Mouse (Mus musculus): ENCODE measurements around the gene Cldn1.
A peak's percentile ranks its signal among the peaks of the same experiment; 100 is the strongest.

Cldn1 gene

GRCm38 (mm10) chr16:26371325-26372053 lies at the start of gene Cldn1:
Gene Cldn1 (minus strand): TSS chr16:26371841.
- DNase-seq (ENCODE audit: low spot score): peak; percentile 97

GRCm38 (mm10) chr16:26418616-26419015 lies 47.0 kb upstream of the Cldn1 start:
- DNase-seq (ENCODE audit: low spot score): no peak

- no peak for DNase-seq (ENCODE audit: low spot score)
Observed at GRCm38 (mm10) chr16:26404070-26404469, 32.4 kb upstream of the Cldn1 start.

GRCm38 (mm10) chr16:26400971-26401370 lies 29.3 kb upstream of the Cldn1 start:
- peak; percentile 4 for DNase-seq (ENCODE audit: low spot score)

GRCm38 (mm10) chr16:26400549-26400948 lies 28.9 kb upstream of the Cldn1 start:
- DNase-seq (ENCODE audit: low spot score): no peak

- no peak for DNase-seq (ENCODE audit: low spot score)
Observed at GRCm38 (mm10) chr16:26390936-26391335, 19.3 kb upstream of the Cldn1 start.

GRCm38 (mm10) chr16:26386159-26386558 lies 14.5 kb upstream of the Cldn1 start:
- no peak for DNase-seq (ENCODE audit: low spot score)

- no peak for DNase-seq (ENCODE audit: low spot score)
Observed at GRCm38 (mm10) chr16:26384112-26384649, 12.5 kb upstream of the Cldn1 start.

- no peak for DNase-seq (ENCODE audit: low spot score)
Observed at GRCm38 (mm10) chr16:26377170-26377569, 5.5 kb upstream of the Cldn1 start.

- no peak for DNase-seq (ENCODE audit: low spot score)
Observed at GRCm38 (mm10) chr16:26370127-26370526, 1.5 kb downstream of the Cldn1 start.

- DNase-seq (ENCODE audit: low spot score): no peak
Observed at GRCm38 (mm10) chr16:26369044-26369730, 2.5 kb downstream of the Cldn1 start.

GRCm38 (mm10) chr16:26368121-26368520 lies 3.5 kb downstream of the Cldn1 start:
- DNase-seq (ENCODE audit: low spot score): no peak

GRCm38 (mm10) chr16:26360694-26361093 lies 10.9 kb downstream of the Cldn1 start:
- no peak for DNase-seq (ENCODE audit: low spot score)

- no peak for DNase-seq (ENCODE audit: low spot score)
Observed at GRCm38 (mm10) chr16:26359619-26360018, 12.0 kb downstream of the Cldn1 start.

GRCm38 (mm10) chr16:26358898-26359297 lies 12.7 kb downstream of the Cldn1 start:
- no peak for DNase-seq (ENCODE audit: low spot score)

GRCm38 (mm10) chr16:26357863-26358780 lies 13.5 kb downstream of the Cldn1 start:
- no peak for DNase-seq (ENCODE audit: low spot score)

- DNase-seq (ENCODE audit: low spot score): no peak
Observed at GRCm38 (mm10) chr16:26355513-26355912, 16.1 kb downstream of the Cldn1 start.

- DNase-seq (ENCODE audit: low spot score): no peak
Observed at GRCm38 (mm10) chr16:26350786-26351185, 20.9 kb downstream of the Cldn1 start.

GRCm38 (mm10) chr16:26348809-26349208 lies 22.8 kb downstream of the Cldn1 start:
- DNase-seq (ENCODE audit: low spot score): no peak

- DNase-seq (ENCODE audit: low spot score): no peak
Observed at GRCm38 (mm10) chr16:26316281-26316680, 55.4 kb downstream of the Cldn1 start.

- no peak for DNase-seq (ENCODE audit: low spot score)
Observed at GRCm38 (mm10) chr16:26314815-26315214, 56.8 kb downstream of the Cldn1 start.

GRCm38 (mm10) chr16:26309402-26309801 lies 62.2 kb downstream of the Cldn1 start:
- no peak for DNase-seq (ENCODE audit: low spot score)

Measured in urinary bladder, postnatal 25 days (tissue).